ENCODE assay signal across 13 mouse cellular contexts in genomic region chr1:125677286-125677685, GRCm38 (mm10). TPM values are rescaled to one million over a fixed set of nuclear protein-coding genes. Genes with fewer than 3 reads are reported as not detected.
DNase-seq lines count a peak whose midpoint lies in the region; ATAC-seq and TF ChIP-seq lines count a peak whose summit lies in the region.
"Had no signal": no experiment of that assay in that cellular context is flagged by ENCODE, and none has a peak within 500 bp of the region (broad histone marks: within the 10 kb centered on the region; RNA-seq: fewer than 3 reads in every experiment).

No protein-coding gene starts in this region.

- intact Hi-C loops in left cerebral cortex, adult 2 months (cut with DNase I): no loop called here

- TF ChIP-seq EP300 in CH12.LX (IDR thresholded peaks at IDR 0.05; ENCODE audit: low read length): no peak

- 63% methylated on average over 5 of the region's 5 CpGs for WGBS in liver, embryonic 12.5 days (ENCODE audit: insufficient replicate concordance)

- DNase-seq in heart, adult 11 months: peak; percentile 90
- no peak for DNase-seq in heart, adult 18-20 months
- DNase-seq in CH12.LX (ENCODE audit: extremely low read depth): no peak
- no peak for DNase-seq in left cerebral cortex, adult 2 months (ENCODE audit: extremely low spot score in 1 of 2, low spot score in 2 of 2)
- no peak for DNase-seq in gastrocnemius, adult 8-10 months (ENCODE audit: low spot score in 2 of 2)
- no peak for DNase-seq in frontal cortex, postnatal 36 days (ENCODE audit: low spot score in 2 of 2)
- DNase-seq: cerebellum, adult 8-10 months; right cerebral cortex, postnatal 14 days had no signal

- dilution Hi-C loops in CH12.LX (cut with MboI; ENCODE audit: extremely low pct_ligation_motif_present, extremely low pct_unique_long_range_greater_than_20kb, low sequenced_read_pairs): no loop called here

- H3K27me3 ChIP-seq in CH12.LX (replicated peaks) (peaks cover 64% of the 10 kb centered on the region), myocyte (ENCODE audit: control insufficient read depth, insufficient read depth, insufficient read length) (no peaks in the 10 kb centered on the region)
- no peaks in the 10 kb centered on the region for H3K27me3 ChIP-seq in liver, embryonic 12.5 days (replicated peaks)
- H3K27me3 ChIP-seq: hindbrain, embryonic 12.5 days; limb, embryonic 12.5 days had no signal

- TF ChIP-seq POLR2A in CH12.LX (IDR thresholded peaks at IDR 0.05; ENCODE audit: low read depth, low read length) (no peak), myocyte (IDR thresholded peaks at IDR 0.05; ENCODE audit: insufficient read length, low read depth) (no peak)

- H3ac ChIP-seq in myocyte (ENCODE audit: control insufficient read depth, insufficient read length): peak overlapping the region; percentile 29

- H3K9ac ChIP-seq in CH12.LX (ENCODE audit: insufficient read depth, low read depth): no peak overlapping the region
- H3K9ac ChIP-seq in liver, embryonic 12.5 days: no peak overlapping the region
- H3K9ac ChIP-seq: hindbrain, embryonic 12.5 days; limb, embryonic 12.5 days had no signal

- TF ChIP-seq RAD21 in CH12.LX (IDR thresholded peaks at IDR 0.05; ENCODE audit: low read depth, low read length): no peak; the same call in none of the 2 replicates

- no peak for ATAC-seq in liver, embryonic 12.5 days

- H3K36me3 ChIP-seq in CH12.LX (replicated peaks in 1 of 2; ENCODE audit: control insufficient read depth in 1 of 2, insufficient read depth in 1 of 2, low read length in 1 of 2) (no peaks in the 10 kb centered on the region), myocyte (ENCODE audit: control insufficient read depth, insufficient read depth) (no peaks in the 10 kb centered on the region)
- H3K36me3 ChIP-seq in liver, embryonic 12.5 days: no peaks in the 10 kb centered on the region
- H3K36me3 ChIP-seq: hindbrain, embryonic 12.5 days; limb, embryonic 12.5 days had no signal

- H3K4me3 ChIP-seq in CH12.LX (replicated peaks in 1 of 3; ENCODE audit: low read depth in 2 of 3, low read length in 2 of 3, poor library complexity in 1 of 3): no peak overlapping the region
- peak overlapping the region; percentile 28 for H3K4me3 ChIP-seq in liver, embryonic 12.5 days
- peak overlapping the region; percentile 26 for H3K4me3 ChIP-seq in myocyte
- H3K4me3 ChIP-seq in left cerebral cortex, adult 2 months: no peak overlapping the region
- H3K4me3 ChIP-seq: hindbrain, embryonic 12.5 days; limb, embryonic 12.5 days had no signal

- no peak overlapping the region for H3K27ac ChIP-seq in CH12.LX (ENCODE audit: insufficient read depth, low read depth)
- H3K27ac ChIP-seq in liver, embryonic 12.5 days: peak overlapping the region; percentile 54; the same call in 1 of the 2 replicates
- no peak overlapping the region for H3K27ac ChIP-seq in left cerebral cortex, adult 2 months
- H3K27ac ChIP-seq: hindbrain, embryonic 12.5 days; limb, embryonic 12.5 days had no signal

- H3K9me3 ChIP-seq in CH12.LX (replicated peaks; ENCODE audit: low read length): no peaks in the 10 kb centered on the region
- H3K9me3 ChIP-seq in liver, embryonic 12.5 days (replicated peaks): no peaks in the 10 kb centered on the region
- H3K9me3 ChIP-seq: hindbrain, embryonic 12.5 days; limb, embryonic 12.5 days had no signal

- TF ChIP-seq CTCF in CH12.LX (conservative IDR thresholded peaks at IDR 0.05 in 1 of 2, IDR thresholded peaks at IDR 0.05 in 1 of 2; ENCODE audit: low read depth in 2 of 2, low read length in 2 of 2): peak; percentile 16 to 31; a peak in 2 of 4 replicates
- no peak for TF ChIP-seq CTCF in left cerebral cortex, adult 2 months (IDR thresholded peaks at IDR 0.05)

- no peaks in the 10 kb centered on the region for H3K79me2 ChIP-seq in CH12.LX (replicated peaks; ENCODE audit: control insufficient read depth, extremely low read depth, insufficient read depth, poor library complexity, severe bottlenecking)
- H3K79me2 ChIP-seq in myocyte (ENCODE audit: control insufficient read depth, insufficient read depth): peaks cover 7% of the 10 kb centered on the region

- no peaks in the 10 kb centered on the region for H3K4me1 ChIP-seq in CH12.LX (ENCODE audit: control insufficient read depth in 1 of 2, insufficient read depth in 2 of 2)
- H3K4me1 ChIP-seq in liver, embryonic 12.5 days: no peaks in the 10 kb centered on the region
- H3K4me1 ChIP-seq: hindbrain, embryonic 12.5 days had no signal

- in situ Hi-C loops in CH12.LX (cut with MboI; ENCODE audit: low pct_ligation_motif_present, low pct_unique_long_range_greater_than_20kb, low sequenced_read_pairs): no loop called here

- H3K4me2 ChIP-seq in CH12.LX (ENCODE audit: insufficient read depth, low read depth, poor library complexity, severe bottlenecking): no peak overlapping the region
- H3K4me2 ChIP-seq in liver, embryonic 12.5 days: peak overlapping the region; percentile 48
- peak overlapping the region; percentile 88 for H3K4me2 ChIP-seq in myocyte (ENCODE audit: low read depth)
- H3K4me2 ChIP-seq: hindbrain, embryonic 12.5 days; limb, embryonic 12.5 days had no signal

TF ChIP-seq in CH12.LX, 34 proteins besides CTCF, POLR2A, EP300 and RAD21:
- no peak for TF ChIP-seq NELFE (IDR thresholded peaks at IDR 0.05; ENCODE audit: low read depth, low read length)
- no peak for TF ChIP-seq TCF12 (IDR thresholded peaks at IDR 0.05; ENCODE audit: low read depth, low read length)
- no peak for TF ChIP-seq MYC (IDR thresholded peaks at IDR 0.05; ENCODE audit: low read depth, low read length)
- no peak for TF ChIP-seq RCOR1 (conservative IDR thresholded peaks at IDR 0.05; ENCODE audit: low read depth, low read length)
- no peak for TF ChIP-seq PAX5 (IDR thresholded peaks at IDR 0.05; ENCODE audit: low read length)

TF ChIP-seq in myocyte, 11 proteins besides CTCF, POLR2A, EP300 and RAD21:
- TF ChIP-seq USF1 (IDR thresholded peaks at IDR 0.05; ENCODE audit: low read depth): peak; percentile 67
- TF ChIP-seq CEBPB (IDR thresholded peaks at IDR 0.05; ENCODE audit: insufficient read depth, poor library complexity, severe bottlenecking): no peak
- TF ChIP-seq MYOG (IDR thresholded peaks at IDR 0.05; ENCODE audit: control insufficient read depth in 1 of 3, insufficient read depth in 1 of 3, insufficient read length in 2 of 3, low read depth in 2 of 3): no peak

RNA-seq across cellular contexts. Expression of gene Gpr39, which starts 0.5 kb away (rescaled TPM):
- under 1 TPM; 0.22 to 0.54 TPM for total RNA-seq in heart, adult 18-20 months (2021)
- total RNA-seq in CH12.LX (2012; rRNA removed): not detected in 2 replicates
- total RNA-seq in CH12.LX (2014; rRNA removed): not detected in 2 replicates
- polyA plus RNA-seq in CH12.LX (2012; ENCODE audit: insufficient read length, low read depth): not detected in 2 replicates
- polyA plus RNA-seq in liver, embryonic 12.5 days (2016; fragmentation: Nextera tagmentation; extraction: Ambion mirVana): 3.6 and 4.3 TPM in 2 replicates
- 7.6 TPM for polyA plus RNA-seq in myocyte (2012; fragmentation: generic; extraction: Trizol)
- not detected for total RNA-seq in left cerebral cortex, adult 2 months (2021)
- total RNA-seq in gastrocnemius, adult 8-10 months (2022): not detected
- polyA plus RNA-seq: forebrain, embryonic 11.5 days; limb, embryonic 12.5 days had no signal

Comparison
In these comparisons a context has a peak if more than half of its experiments do, and no peak if none do; other contexts are left out.
1. H3K4me3 ChIP-seq: peak in liver, embryonic 12.5 days (single experiment) and myocyte (single experiment); none in CH12.LX (0 of 3) and left cerebral cortex, adult 2 months (single experiment).